Mouse (Mus musculus): ENCODE measurements around the gene Fam43b. TPM values are rescaled to one million over a fixed set of nuclear protein-coding genes. Genes with fewer than 3 reads are reported as not detected.

The Fam43b gene
- polyA plus RNA-seq, 1 experiment = 1.1 TPM

GRCm38 (mm10) chr4:138380132-138380689, 16.1 kb downstream of the Fam43b start:
- no peak overlapping the region for H3K27ac ChIP-seq (ENCODE audit: insufficient read depth, low read length)
- H3K9ac ChIP-seq (ENCODE audit: low read depth, poor library complexity, severe bottlenecking) = no peak overlapping the region
- no peaks in the 10 kb centered on the region for H3K27me3 ChIP-seq (ENCODE audit: control insufficient read depth, insufficient read depth, low read length, poor library complexity, severe bottlenecking)
- H3K4me3 ChIP-seq (ENCODE audit: low read depth, low read length) = no peak overlapping the region
- peaks cover 3% of the 10 kb centered on the region for H3K4me1 ChIP-seq (ENCODE audit: control insufficient read depth, insufficient read depth, low read length)
- H3K9me3 ChIP-seq (replicated peaks; ENCODE audit: control insufficient read depth, insufficient read depth, low read length, poor library complexity, severe bottlenecking) = no peaks in the 10 kb centered on the region
- no peaks in the 10 kb centered on the region for H3K36me3 ChIP-seq (ENCODE audit: control insufficient read depth, insufficient read depth, low read length, poor library complexity, severe bottlenecking)
- no peak for TF ChIP-seq EP300 (IDR thresholded peaks at IDR 0.05; ENCODE audit: insufficient read depth, low read depth, low read length)
- no peak for TF ChIP-seq CTCF (IDR thresholded peaks at IDR 0.05; ENCODE audit: low read depth, low read length)
- no peak for TF ChIP-seq POLR2A (IDR thresholded peaks at IDR 0.05; ENCODE audit: insufficient read depth, low read length)

DNA sequence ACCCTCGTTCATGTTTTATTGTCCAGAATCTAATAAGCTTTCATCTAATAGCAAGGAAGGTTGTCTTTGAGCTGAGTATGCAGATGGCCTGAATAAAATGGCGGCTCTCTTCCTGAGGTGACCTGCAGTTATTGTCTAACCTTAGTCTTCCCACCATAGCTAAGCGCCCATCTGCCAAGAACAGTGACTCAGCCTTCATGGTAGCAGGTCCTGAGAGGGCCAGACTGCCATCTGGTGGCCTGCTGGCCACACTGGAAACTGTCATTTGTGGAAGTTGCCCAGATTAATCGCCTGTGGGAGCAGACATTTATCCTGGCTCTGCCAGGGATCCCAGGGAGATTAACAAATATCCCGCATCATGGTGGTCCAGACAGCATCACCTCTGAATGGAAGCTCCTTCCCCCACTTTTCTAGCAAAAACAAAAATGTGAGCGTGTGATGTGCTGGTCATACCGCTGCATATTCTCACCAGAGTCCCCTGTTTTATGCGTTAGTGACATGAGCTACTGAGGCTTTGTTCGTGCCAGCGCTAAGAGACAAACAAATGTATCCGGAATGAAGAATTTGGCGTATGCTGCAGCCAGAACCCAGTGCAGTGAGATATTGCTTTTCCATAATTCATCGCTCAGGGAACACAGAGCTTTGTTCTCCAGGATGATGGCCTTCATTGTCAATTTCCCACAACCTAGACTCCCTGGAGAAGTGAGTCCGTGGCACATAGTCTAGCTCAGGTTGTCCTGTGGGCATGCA, 17.1 kb downstream of the Fam43b start:
- H3K4me1 ChIP-seq (ENCODE audit: control insufficient read depth, insufficient read depth, low read length) = peaks cover 3% of the 10 kb centered on the region
- TF ChIP-seq EP300 (IDR thresholded peaks at IDR 0.05; ENCODE audit: insufficient read depth, low read depth, low read length) (0 out of 2 replicates have a peak, but pooled peaks have one; percentile 22), CTCF (IDR thresholded peaks at IDR 0.05; ENCODE audit: low read depth, low read length) (peak; percentile 89), POLR2A (IDR thresholded peaks at IDR 0.05; ENCODE audit: insufficient read depth, low read length) (no peak)
- H3K27ac ChIP-seq (ENCODE audit: insufficient read depth, low read length) = no peak overlapping the region
- no peaks in the 10 kb centered on the region for H3K27me3 ChIP-seq (ENCODE audit: control insufficient read depth, insufficient read depth, low read length, poor library complexity, severe bottlenecking)
- H3K36me3 ChIP-seq (ENCODE audit: control insufficient read depth, insufficient read depth, low read length, poor library complexity, severe bottlenecking) = no peaks in the 10 kb centered on the region
- H3K4me3 ChIP-seq (ENCODE audit: low read depth, low read length) = no peak overlapping the region
- no peaks in the 10 kb centered on the region for H3K9me3 ChIP-seq (replicated peaks; ENCODE audit: control insufficient read depth, insufficient read depth, low read length, poor library complexity, severe bottlenecking)
- H3K9ac ChIP-seq (ENCODE audit: low read depth, poor library complexity, severe bottlenecking) = no peak overlapping the region

DNA sequence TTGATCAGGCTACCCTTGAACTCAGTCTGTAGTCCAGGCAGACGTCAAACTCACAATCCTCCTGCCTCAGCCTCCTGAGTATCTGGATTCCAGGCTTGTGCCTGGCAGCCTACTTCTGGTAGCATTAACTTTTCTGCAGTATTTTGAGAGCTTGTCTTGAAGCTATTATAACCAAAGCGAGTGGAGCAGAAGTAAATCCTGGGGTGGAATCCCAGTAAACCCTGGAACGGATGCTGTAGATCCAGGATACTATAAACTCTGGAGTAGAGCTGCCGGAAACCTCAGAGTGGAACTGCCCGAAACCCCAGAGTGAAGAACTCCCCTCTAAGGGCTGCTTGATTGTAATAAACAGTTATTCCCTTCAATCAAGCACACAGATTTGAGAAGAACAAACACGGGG, 18.8 kb downstream of the Fam43b start:
- no peak overlapping the region for H3K27ac ChIP-seq (ENCODE audit: insufficient read depth, low read length)
- no peaks in the 10 kb centered on the region for H3K36me3 ChIP-seq (ENCODE audit: control insufficient read depth, insufficient read depth, low read length, poor library complexity, severe bottlenecking)
- H3K27me3 ChIP-seq (ENCODE audit: control insufficient read depth, insufficient read depth, low read length, poor library complexity, severe bottlenecking) = no peaks in the 10 kb centered on the region
- TF ChIP-seq EP300 (IDR thresholded peaks at IDR 0.05; ENCODE audit: insufficient read depth, low read depth, low read length) (no peak), POLR2A (IDR thresholded peaks at IDR 0.05; ENCODE audit: insufficient read depth, low read length) (no peak), CTCF (IDR thresholded peaks at IDR 0.05; ENCODE audit: low read depth, low read length) (no peak)
- H3K9me3 ChIP-seq (replicated peaks; ENCODE audit: control insufficient read depth, insufficient read depth, low read length, poor library complexity, severe bottlenecking) = no peaks in the 10 kb centered on the region
- no peak overlapping the region for H3K4me3 ChIP-seq (ENCODE audit: low read depth, low read length)
- no peaks in the 10 kb centered on the region for H3K4me1 ChIP-seq (ENCODE audit: control insufficient read depth, insufficient read depth, low read length)
- H3K9ac ChIP-seq (ENCODE audit: low read depth, poor library complexity, severe bottlenecking) = no peak overlapping the region

GRCm38 (mm10) chr4:138375117-138375516, 21.2 kb downstream of the Fam43b start:
- H3K36me3 ChIP-seq (ENCODE audit: control insufficient read depth, insufficient read depth, low read length, poor library complexity, severe bottlenecking) = no peaks in the 10 kb centered on the region
- H3K27me3 ChIP-seq (ENCODE audit: control insufficient read depth, insufficient read depth, low read length, poor library complexity, severe bottlenecking) = no peaks in the 10 kb centered on the region
- no peaks in the 10 kb centered on the region for H3K4me1 ChIP-seq (ENCODE audit: control insufficient read depth, insufficient read depth, low read length)
- H3K9me3 ChIP-seq (replicated peaks; ENCODE audit: control insufficient read depth, insufficient read depth, low read length, poor library complexity, severe bottlenecking) = no peaks in the 10 kb centered on the region
- H3K4me3 ChIP-seq (ENCODE audit: low read depth, low read length) = no peak overlapping the region
- H3K9ac ChIP-seq (ENCODE audit: low read depth, poor library complexity, severe bottlenecking) = no peak overlapping the region
- TF ChIP-seq CTCF (IDR thresholded peaks at IDR 0.05; ENCODE audit: low read depth, low read length) (no peak), POLR2A (IDR thresholded peaks at IDR 0.05; ENCODE audit: insufficient read depth, low read length) (no peak), EP300 (IDR thresholded peaks at IDR 0.05; ENCODE audit: insufficient read depth, low read depth, low read length) (no peak)
- H3K27ac ChIP-seq (ENCODE audit: insufficient read depth, low read length) = no peak overlapping the region

DNA sequence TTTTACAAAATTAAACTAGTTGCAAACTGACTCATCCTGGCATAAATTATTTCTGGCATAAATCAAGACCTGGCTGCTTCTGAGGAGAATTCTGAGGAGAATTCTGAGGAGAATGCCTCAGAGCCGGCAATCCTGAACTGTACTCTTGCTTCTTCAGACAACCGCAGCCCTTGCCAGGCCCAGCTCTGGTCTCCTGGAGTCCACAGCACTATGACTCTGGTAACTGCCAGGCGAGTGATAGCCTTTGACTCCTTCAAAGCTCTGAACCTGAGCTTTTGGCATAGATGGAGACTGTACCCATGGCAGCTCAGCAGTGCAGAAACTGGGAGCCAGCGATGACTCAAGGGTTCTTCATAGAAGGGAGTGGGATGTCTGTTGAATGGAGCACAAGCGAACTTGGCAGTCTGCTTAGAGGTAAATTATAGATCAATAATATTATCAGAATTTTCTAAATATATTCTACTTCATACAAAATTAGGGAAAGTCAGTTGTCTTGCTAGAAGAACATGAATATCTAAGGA, 25.3 kb downstream of the Fam43b start:
- Histone ChIP-seq H3K27ac (ENCODE audit: insufficient read depth, low read length) (no peak overlapping the region), H3K4me3 (ENCODE audit: low read depth, low read length) (no peak overlapping the region), H3K4me1 (ENCODE audit: control insufficient read depth, insufficient read depth, low read length) (no peaks in the 10 kb centered on the region), H3K27me3 (ENCODE audit: control insufficient read depth, insufficient read depth, low read length, poor library complexity, severe bottlenecking) (no peaks in the 10 kb centered on the region), H3K9me3 (replicated peaks; ENCODE audit: control insufficient read depth, insufficient read depth, low read length, poor library complexity, severe bottlenecking) (no peaks in the 10 kb centered on the region), H3K36me3 (ENCODE audit: control insufficient read depth, insufficient read depth, low read length, poor library complexity, severe bottlenecking) (no peaks in the 10 kb centered on the region), H3K9ac (ENCODE audit: low read depth, poor library complexity, severe bottlenecking) (no peak overlapping the region)
- TF ChIP-seq POLR2A (IDR thresholded peaks at IDR 0.05; ENCODE audit: insufficient read depth, low read length) = no peak
- TF ChIP-seq EP300 (IDR thresholded peaks at IDR 0.05; ENCODE audit: insufficient read depth, low read depth, low read length) = no peak
- TF ChIP-seq CTCF (IDR thresholded peaks at IDR 0.05; ENCODE audit: low read depth, low read length) = no peak

Measured in ES-Bruce4 (cell line).